Mouse (Mus musculus) limb, embryonic 10.5 days (tissue): ENCODE results near the gene Camk1g. TPM values are rescaled to one million over a fixed set of nuclear protein-coding genes. Genes with fewer than 3 reads are reported as not detected.

Experiments used
- DNase-seq: peaks from one replicate; pipeline ENCODE4 v3.0.0-alpha.2; 2017; ENCODE audit warnings: low spot score
- H3K27ac ChIP-seq: fragments of 300-500 bp; sonication (generic); 2 replicates; pipeline ENCODE4 v1.5.1; 2016; ENCODE audit warnings: mild to moderate bottlenecking
- H3K27me3 ChIP-seq: fragments of 300-500 bp; sonication (generic); 2 replicates; pipeline ENCODE4 v1.6.1; 2016; ENCODE audit warnings: low read depth, mild to moderate bottlenecking; ENCODE audit not compliant: poor library complexity, severe bottlenecking
- H3K36me3 ChIP-seq: fragments of 300-500 bp; sonication (generic); 2 replicates; pipeline ENCODE4 v1.6.1; 2016; ENCODE audit warnings: mild to moderate bottlenecking, moderate library complexity
- H3K4me1 ChIP-seq: fragments of 300-500 bp; sonication (generic); 2 replicates; pipeline ENCODE4 v1.6.1; 2016
- H3K4me3 ChIP-seq: fragments of 300-500 bp; sonication (generic); 2 replicates; pipeline ENCODE4 v1.5.1; 2016; ENCODE audit warnings: mild to moderate bottlenecking, moderate library complexity
- H3K9me3 ChIP-seq: fragments of 300-500 bp; sonication (generic); replicated peaks from 2 replicates; pipeline ENCODE4 v1.6.1; 2016; ENCODE audit warnings: mild to moderate bottlenecking
- WGBS: fragments of 180-500 bp; shearing (Covaris S2); methylation state at CpG from one replicate; pipeline ENCODE4 v1.1.7; 2016; 5-methylcytosine and 5-hydroxymethylcytosine counted together
- polyA plus RNA-seq: library from polyadenylated mRNA; unstranded; fragments of >200 nt; fragmentation: Nextera tagmentation; extraction: Ambion mirVana; gene quantifications from 2 replicates; pipeline ENCODE4 v1.2.1, GENCODE M21; 2016

Gene Camk1g
- polyA plus RNA-seq, 1 experiment from 2014 or later: 13.2 TPM

DNA sequence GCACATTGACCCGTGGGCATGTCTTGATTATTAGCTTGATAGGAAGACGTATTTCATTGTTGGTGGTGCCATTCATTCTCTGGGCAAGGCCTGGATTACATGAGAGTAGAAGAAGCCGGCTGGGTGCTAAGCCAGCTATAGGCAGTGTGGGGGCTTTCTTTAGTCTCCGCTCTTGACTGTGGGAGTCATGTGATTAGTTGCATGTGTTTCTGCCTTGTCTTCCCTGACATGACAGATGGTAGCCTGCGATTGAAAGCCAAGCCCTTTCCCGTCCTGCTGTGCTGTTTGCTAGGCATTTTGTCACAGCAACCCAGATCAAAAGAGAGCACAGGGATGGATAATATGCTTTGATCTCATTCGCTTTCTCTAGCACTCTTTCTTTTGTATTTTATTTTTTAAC is 64.7 kb downstream of the Camk1g start:
- peaks cover 19% of the 10 kb centered on the region for H3K4me1 ChIP-seq
- H3K4me3 ChIP-seq: no peak overlapping the region
- no peaks in the 10 kb centered on the region for H3K9me3 ChIP-seq
- 34% methylated on average over 7 of the region's 7 CpGs for WGBS
- no peak overlapping the region for H3K27ac ChIP-seq
- no peak for DNase-seq
- H3K36me3 ChIP-seq: no peaks in the 10 kb centered on the region
- 0 out of 2 replicates have a peak, but pooled peaks cover 6% of the 10 kb centered on the region for H3K27me3 ChIP-seq

GRCm38 (mm10) chr1:193303096-193303495 is 67.0 kb downstream of the Camk1g start:
- Histone ChIP-seq H3K4me1 (peaks cover 25% of the 10 kb centered on the region), H3K4me3 (no peak overlapping the region), H3K27ac (no peak overlapping the region), H3K9me3 (no peaks in the 10 kb centered on the region), H3K36me3 (no peaks in the 10 kb centered on the region), H3K27me3 (0 out of 2 replicates have a peak, but pooled peaks cover 6% of the 10 kb centered on the region)
- DNase-seq: no peak
- 85% methylated on average over 2 of the region's 2 CpGs for WGBS

DNA sequence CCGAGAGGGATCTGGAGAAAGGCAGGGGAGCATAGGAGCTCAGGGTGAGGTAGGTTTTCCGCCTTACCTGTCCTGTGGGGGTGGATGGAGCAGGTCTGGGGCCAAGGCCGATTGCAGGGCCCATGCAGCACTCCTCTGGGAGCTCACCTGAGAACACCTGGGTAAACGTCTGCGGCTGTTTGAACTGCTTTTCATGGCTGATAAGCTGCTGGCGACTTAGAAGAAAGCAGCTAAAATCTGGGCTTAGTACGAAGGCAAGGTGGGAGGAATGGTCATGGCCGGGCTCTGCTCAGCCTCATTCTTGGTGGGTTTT is 68.0 kb downstream of the Camk1g start:
- Histone ChIP-seq H3K27ac (no peak overlapping the region), H3K27me3 (0 out of 2 replicates have a peak, but pooled peaks cover 6% of the 10 kb centered on the region), H3K36me3 (no peaks in the 10 kb centered on the region), H3K9me3 (no peaks in the 10 kb centered on the region), H3K4me3 (no peak overlapping the region), H3K4me1 (peaks cover 25% of the 10 kb centered on the region)
- no peak for DNase-seq
- 61% methylated on average over 8 of the region's 8 CpGs for WGBS

DNA sequence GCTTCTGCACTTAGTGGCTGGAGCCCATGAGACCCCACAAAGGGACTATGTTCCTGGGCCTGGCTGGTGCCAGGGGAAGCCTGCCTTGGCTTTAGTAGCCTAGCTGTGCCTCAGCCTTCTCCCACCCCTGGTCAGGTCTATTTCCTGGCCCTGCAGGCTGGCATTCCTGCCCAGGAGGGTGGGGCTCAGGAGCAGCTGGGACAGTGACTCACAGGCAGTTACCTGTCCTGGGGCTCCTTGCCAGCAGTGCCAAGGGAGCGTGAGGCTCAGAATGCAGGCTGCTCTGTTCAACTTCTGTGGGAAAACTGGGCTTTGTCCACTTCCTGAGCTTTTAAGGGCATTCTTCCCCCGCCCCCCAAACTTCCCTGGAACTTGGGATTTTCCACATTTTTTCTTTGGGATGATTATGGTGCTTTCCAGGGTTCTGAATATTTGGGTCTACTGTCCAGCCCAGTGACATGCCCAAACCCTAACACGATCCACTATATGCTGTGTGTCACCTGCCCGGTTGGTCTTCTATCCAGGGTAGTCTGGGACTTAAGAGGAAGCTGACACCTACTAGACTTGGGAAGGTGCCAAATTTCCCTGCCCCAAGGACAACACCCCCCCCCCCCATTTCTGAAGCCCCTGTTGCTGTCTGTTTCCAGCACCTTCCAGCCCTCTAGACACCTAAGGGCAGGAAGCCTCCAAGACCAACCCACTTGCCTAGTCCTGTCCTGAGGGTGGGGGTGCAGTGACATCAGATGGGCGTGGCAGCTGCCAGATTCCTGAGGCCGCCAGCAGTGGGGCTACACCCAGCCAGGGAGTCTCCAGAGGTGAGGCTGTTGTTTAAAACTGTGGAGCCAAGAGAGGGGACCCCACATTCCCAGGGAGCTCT is 68.6 kb downstream of the Camk1g start:
- Histone ChIP-seq H3K36me3 (no peaks in the 10 kb centered on the region), H3K4me1 (peaks cover 25% of the 10 kb centered on the region), H3K27ac (0 out of 2 replicates have a peak overlapping the region, but pooled peaks have one; percentile 12), H3K4me3 (no peak overlapping the region), H3K27me3 (0 out of 2 replicates have a peak, but pooled peaks cover 6% of the 10 kb centered on the region), H3K9me3 (no peaks in the 10 kb centered on the region)
- WGBS: 59% methylated on average over 6 of the region's 6 CpGs
- DNase-seq: no peak

DNA sequence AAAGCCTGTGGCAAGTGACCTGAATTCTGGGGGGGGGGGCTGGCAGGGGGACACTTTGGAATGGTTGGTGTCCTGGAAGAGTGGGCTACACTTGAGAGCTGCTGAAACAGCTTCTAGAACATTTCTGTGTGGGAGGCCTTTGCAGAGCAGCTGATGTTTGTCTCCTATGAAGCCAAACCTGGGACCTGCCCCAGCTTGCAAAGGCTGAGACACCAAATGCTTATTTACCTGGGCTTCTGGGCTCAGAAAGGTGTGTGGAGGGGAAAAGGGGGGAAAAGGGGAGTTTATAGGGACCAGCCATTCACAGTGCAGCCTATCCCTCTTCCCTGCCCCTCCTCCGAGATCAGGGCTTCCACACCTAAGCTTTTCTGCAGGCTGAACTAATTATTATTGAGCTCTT is 70.1 kb downstream of the Camk1g start:
- H3K27me3 ChIP-seq: 0 out of 2 replicates have a peak, but pooled peaks cover 6% of the 10 kb centered on the region
- peaks cover 21% of the 10 kb centered on the region for H3K4me1 ChIP-seq
- no peaks in the 10 kb centered on the region for H3K9me3 ChIP-seq
- H3K27ac ChIP-seq: peak overlapping the region; percentile 16; the same call in 1 of the 2 replicates
- H3K36me3 ChIP-seq: no peaks in the 10 kb centered on the region
- 30% methylated on average over 1 of the region's 1 CpGs for WGBS
- H3K4me3 ChIP-seq: no peak overlapping the region
- DNase-seq: no peak

- 95% methylated on average over 3 of the region's 3 CpGs for WGBS
- no peaks in the 10 kb centered on the region for H3K9me3 ChIP-seq
- no peak overlapping the region for H3K4me3 ChIP-seq
- no peaks in the 10 kb centered on the region for H3K36me3 ChIP-seq
- no peak for DNase-seq
- peaks cover 21% of the 10 kb centered on the region for H3K4me1 ChIP-seq
- no peak overlapping the region for H3K27ac ChIP-seq
- H3K27me3 ChIP-seq: 0 out of 2 replicates have a peak, but pooled peaks cover 6% of the 10 kb centered on the region
Measured at GRCm38 (mm10) chr1:193298141-193298765, 71.8 kb downstream of the Camk1g start.

Other genes starting within 250 kb of the Camk1g start
- gene Diexf, start 240.0 kb downstream of the Camk1g start, polyA plus RNA-seq: 10.1 and 11.5 TPM in 2 replicates
- 8.0 and 8.9 TPM in 2 replicates for gene Irf6, start 217.2 kb downstream of the Camk1g start, polyA plus RNA-seq
- 16.7 and 18.4 TPM in 2 replicates for gene A130010J15Rik, start 202.3 kb downstream of the Camk1g start, polyA plus RNA-seq
- 1.0 and 1.5 TPM in 2 replicates for gene Traf3ip3, start 168.6 kb downstream of the Camk1g start, polyA plus RNA-seq
- 0.40 and 0.81 TPM in 2 replicates for gene Lamb3, start 162.6 kb downstream of the Camk1g start, polyA plus RNA-seq
- not detected in 2 replicates for gene Hsd11b1, start 106.2 kb downstream of the Camk1g start, polyA plus RNA-seq
- gene G0s2, start 97.1 kb downstream of the Camk1g start, polyA plus RNA-seq: 4.6 and 6.3 TPM in 2 replicates